Mouse (Mus musculus) hindbrain, postnatal 0 days (tissue): ENCODE data around the gene Gipc2. TPM values are rescaled to one million over a fixed set of nuclear protein-coding genes. Genes with fewer than 3 reads are reported as not detected.

Experiments
- ATAC-seq: fragments of 200-750 bp; cut with Nextera tagmentation; 2 replicates; pipeline ENCODE4 v1.8.0; 2017; ENCODE audit warnings: mild to moderate bottlenecking, moderate TSS enrichment, moderate library complexity
- DNase-seq: peaks from one replicate; pipeline ENCODE4 v3.0.0-alpha.2; 2015; ENCODE audit warnings: low spot score
- H3K27ac ChIP-seq: fragments of 300-500 bp; sonication (generic); 2 replicates; pipeline ENCODE4 v1.5.1; 2014; ENCODE audit warnings: mild to moderate bottlenecking
- H3K27me3 ChIP-seq: fragments of 300-500 bp; sonication (generic); 2 replicates; pipeline ENCODE4 v1.6.1; 2014; ENCODE audit warnings: low read length, mixed read lengths; ENCODE audit not compliant: insufficient read depth
- H3K36me3 ChIP-seq: fragments of 300-500 bp; sonication (generic); 2 replicates; pipeline ENCODE4 v1.6.1; 2014; ENCODE audit warnings: low read length, mixed read lengths; ENCODE audit not compliant: insufficient read depth
- H3K4me1 ChIP-seq: fragments of 300-500 bp; sonication (generic); 2 replicates; pipeline ENCODE4 v1.6.1; 2014; ENCODE audit warnings: antibody characterized with exemption, low read length, mixed read lengths; ENCODE audit not compliant: insufficient read depth
- H3K4me2 ChIP-seq: fragments of 300-500 bp; sonication (generic); 2 replicates; pipeline ENCODE4 v1.6.1; 2014; ENCODE audit warnings: low read depth, mild to moderate bottlenecking, low read length, moderate library complexity, mixed read lengths
- H3K4me3 ChIP-seq: fragments of 300-500 bp; sonication (generic); 2 replicates; pipeline ENCODE4 v1.5.1; 2014; ENCODE audit warnings: low read length
- H3K9ac ChIP-seq: fragments of 300-500 bp; sonication (generic); replicated peaks from 2 replicates; pipeline ENCODE4 v1.6.1; 2014; ENCODE audit warnings: mild to moderate bottlenecking, low read length, moderate library complexity, mixed read lengths
- H3K9me3 ChIP-seq: fragments of 300-500 bp; sonication (generic); 2 replicates; pipeline ENCODE4 v1.6.1; 2016; ENCODE audit warnings: low read length, mixed read lengths
- CTCF ChIP-seq: IDR thresholded peaks from 2 replicates; pipeline ENCODE4 v1.5.1; 2016; ENCODE audit warnings: antibody characterized with exemption, control low read depth, low read depth
- WGBS: fragments of 180-500 bp; shearing (Covaris S2); extraction: QIAGEN DNeasy Blood & Tissue Kit; methylation state at CpG from one replicate; pipeline ENCODE4 v1.1.7; 2014; 5-methylcytosine and 5-hydroxymethylcytosine counted together
- polyA plus RNA-seq: library from polyadenylated mRNA; unstranded; fragments of >200 nt; fragmentation: Nextera tagmentation; extraction: Ambion mirVana; gene quantifications from 2 replicates; pipeline ENCODE4 v1.2.1, GENCODE M21; 2015
- total RNA-seq: library from RNA; depleted of rRNA; stranded (reverse); fragments of >200 nt; gene quantifications from 2 replicates; pipeline ENCODE4 v1.2.3, GENCODE M21; 2014

The Gipc2 gene
- total and polyA plus RNA-seq, 2 experiments from 2014 or later: 6.7 to 15.6 TPM

DNA sequence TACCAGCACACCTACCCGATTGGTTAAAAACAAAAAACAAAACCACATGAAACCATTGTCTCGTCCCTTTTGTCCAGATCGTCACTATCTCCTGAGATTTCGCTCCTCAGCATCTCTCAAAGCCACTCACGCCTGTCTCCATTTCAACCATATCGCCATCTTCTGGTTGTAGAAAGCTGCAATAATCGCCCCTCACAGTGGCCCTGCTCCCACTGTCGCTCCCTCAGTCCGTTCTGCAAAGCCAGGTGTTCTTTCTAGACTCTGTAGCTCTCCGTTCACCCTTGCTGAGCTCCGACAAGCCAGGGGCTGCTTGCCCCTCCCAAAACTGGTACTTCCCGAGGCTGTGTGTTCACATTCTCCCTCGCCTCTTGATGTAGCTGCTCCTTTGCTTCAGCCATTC lies 99.3 kb downstream of the Gipc2 start:
- H3K4me3 ChIP-seq: no peak overlapping the region
- H3K4me1 ChIP-seq: no peaks in the 10 kb centered on the region
- H3K27ac ChIP-seq: no peak overlapping the region
- no peaks in the 10 kb centered on the region for H3K27me3 ChIP-seq
- no peaks in the 10 kb centered on the region for H3K9me3 ChIP-seq
- DNase-seq: peak; percentile 50
- no peaks in the 10 kb centered on the region for H3K36me3 ChIP-seq
- no peak overlapping the region for H3K9ac ChIP-seq
- peak; percentile 53 for ATAC-seq
- WGBS: 29% methylated on average over 13 of the region's 13 CpGs
- peak overlapping the region; percentile 43 for H3K4me2 ChIP-seq
- peak; percentile 62 for TF ChIP-seq CTCF

DNA sequence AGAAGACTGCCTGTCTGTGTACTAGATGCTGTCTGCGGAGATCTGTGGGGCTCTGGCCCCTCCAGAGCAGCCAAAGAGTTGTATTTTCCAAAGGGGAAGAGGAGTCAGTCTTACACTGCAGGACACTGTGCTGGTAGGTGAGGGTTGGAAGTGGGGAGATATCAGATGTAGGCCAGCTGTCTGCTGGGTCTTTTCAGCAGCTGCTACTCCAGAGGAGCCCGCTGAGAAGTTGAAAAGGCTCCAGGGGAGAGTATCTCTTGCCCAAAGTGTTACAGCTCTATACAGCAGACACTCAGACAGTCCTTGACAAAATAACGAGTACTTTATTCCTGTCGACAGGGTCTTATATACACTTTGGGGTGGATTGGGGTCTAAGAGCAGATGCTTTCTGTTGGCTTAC lies 100.2 kb downstream of the Gipc2 start:
- H3K27ac ChIP-seq: no peak overlapping the region
- no peaks in the 10 kb centered on the region for H3K36me3 ChIP-seq
- no peaks in the 10 kb centered on the region for H3K9me3 ChIP-seq
- no peaks in the 10 kb centered on the region for H3K4me1 ChIP-seq
- H3K4me2 ChIP-seq: no peak overlapping the region
- ATAC-seq (0 out of 2 replicates have a peak, but pooled peaks have one; percentile 45), DNase-seq (peak; percentile 27)
- no peak overlapping the region for H3K9ac ChIP-seq
- H3K4me3 ChIP-seq: no peak overlapping the region
- H3K27me3 ChIP-seq: no peaks in the 10 kb centered on the region
- 54% methylated on average over 4 of the region's 4 CpGs for WGBS
- TF ChIP-seq CTCF: no peak

DNA sequence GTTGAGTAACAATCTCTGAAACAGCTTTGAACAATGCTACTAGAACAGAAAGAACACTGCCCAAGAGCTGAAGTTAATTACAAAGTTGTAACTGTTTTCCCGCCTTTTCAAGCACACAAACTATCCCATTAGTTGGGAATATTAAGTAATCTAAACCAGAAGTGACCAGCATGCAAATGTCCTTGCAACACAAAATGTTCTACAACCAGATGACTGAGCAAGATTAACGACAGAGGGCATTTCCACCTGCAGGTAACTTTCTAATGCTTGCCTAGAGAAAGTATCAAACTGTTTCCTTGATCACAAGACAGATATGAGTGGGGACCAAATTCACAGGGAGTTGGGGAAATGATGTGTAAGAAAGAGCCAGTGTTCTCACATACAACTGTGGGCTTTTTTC lies 101.9 kb downstream of the Gipc2 start:
- Histone ChIP-seq H3K4me2 (no peak overlapping the region), H3K4me1 (no peaks in the 10 kb centered on the region), H3K36me3 (no peaks in the 10 kb centered on the region), H3K27ac (no peak overlapping the region), H3K9me3 (no peaks in the 10 kb centered on the region), H3K4me3 (no peak overlapping the region), H3K27me3 (no peaks in the 10 kb centered on the region), H3K9ac (no peak overlapping the region)
- 80% methylated on average over 2 of the region's 2 CpGs for WGBS
- ATAC-seq: no peak
- DNase-seq: no peak
- no peak for TF ChIP-seq CTCF

DNA sequence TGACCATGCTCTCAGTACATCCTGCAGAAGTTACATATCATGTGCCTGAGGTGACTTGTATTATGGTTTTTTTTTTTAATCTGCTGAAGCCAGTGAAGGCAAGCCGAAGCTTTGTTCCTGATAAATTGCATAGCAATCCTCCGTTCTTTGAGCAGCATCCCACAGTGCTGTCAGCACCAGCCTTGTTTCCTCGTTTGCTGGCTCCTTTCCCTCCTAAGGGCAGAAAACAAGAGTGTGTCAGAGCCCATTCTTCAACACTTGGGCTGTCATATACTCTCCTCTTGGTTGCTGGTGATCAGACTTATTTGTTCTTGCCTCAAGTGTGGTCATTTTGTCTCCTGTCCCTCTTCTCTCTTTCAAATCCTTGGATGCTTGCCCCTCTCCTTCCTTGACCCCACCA lies 103.2 kb downstream of the Gipc2 start:
- ATAC-seq (no peak), DNase-seq (no peak)
- no peak overlapping the region for H3K4me3 ChIP-seq
- H3K36me3 ChIP-seq: no peaks in the 10 kb centered on the region
- H3K27ac ChIP-seq: no peak overlapping the region
- no peaks in the 10 kb centered on the region for H3K4me1 ChIP-seq
- no peaks in the 10 kb centered on the region for H3K9me3 ChIP-seq
- H3K4me2 ChIP-seq: no peak overlapping the region
- H3K27me3 ChIP-seq: no peaks in the 10 kb centered on the region
- H3K9ac ChIP-seq: no peak overlapping the region
- no peak for TF ChIP-seq CTCF
- 44% methylated on average over 3 of the region's 3 CpGs for WGBS

DNA sequence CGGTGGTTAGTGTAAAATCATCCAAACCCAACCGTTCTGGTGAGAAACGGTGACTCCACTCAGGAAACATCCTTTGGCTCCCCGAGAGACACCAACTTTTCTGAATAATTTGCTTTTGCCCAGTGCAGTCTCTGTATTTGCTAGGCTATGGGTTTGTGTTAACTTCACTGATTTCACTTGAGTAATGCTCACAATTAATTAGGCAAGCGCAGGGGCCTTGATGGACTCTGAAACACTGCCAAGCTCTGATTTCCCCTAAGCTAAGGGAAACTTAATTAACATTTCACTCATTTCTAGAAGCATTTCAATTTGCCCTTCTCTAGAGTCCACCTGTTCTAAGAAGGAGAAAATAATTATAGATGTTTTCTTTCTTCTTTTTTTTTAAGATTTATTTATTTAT lies 104.9 kb downstream of the Gipc2 start:
- Histone ChIP-seq H3K9me3 (no peaks in the 10 kb centered on the region), H3K27ac (no peak overlapping the region), H3K9ac (no peak overlapping the region), H3K4me2 (no peak overlapping the region), H3K4me3 (no peak overlapping the region), H3K36me3 (no peaks in the 10 kb centered on the region), H3K4me1 (no peaks in the 10 kb centered on the region), H3K27me3 (no peaks in the 10 kb centered on the region)
- WGBS: 57% methylated on average over 5 of the region's 5 CpGs
- no peak for ATAC-seq
- DNase-seq: peak; percentile 47
- no peak for TF ChIP-seq CTCF

DNA sequence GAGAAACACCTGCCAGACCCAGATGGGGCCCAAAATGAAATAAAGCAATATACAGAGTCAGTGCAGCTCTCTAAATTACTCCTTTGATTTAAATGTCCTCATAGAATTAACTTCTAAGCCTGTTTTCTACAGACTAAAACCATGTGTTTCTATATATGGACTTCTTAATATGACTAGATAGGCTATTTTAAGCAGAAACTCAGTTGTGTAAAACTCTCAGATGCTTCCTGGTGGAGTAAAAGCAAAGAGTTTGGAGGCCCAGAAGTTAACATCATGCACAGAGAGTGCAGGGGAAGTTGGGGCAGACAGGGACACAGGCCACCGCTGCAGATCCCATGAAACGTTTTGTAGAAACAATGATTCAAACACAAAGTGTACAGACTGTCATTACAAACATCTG lies 107.8 kb downstream of the Gipc2 start:
- Histone ChIP-seq H3K4me1 (no peaks in the 10 kb centered on the region), H3K4me3 (no peak overlapping the region), H3K27ac (no peak overlapping the region), H3K27me3 (no peaks in the 10 kb centered on the region), H3K36me3 (no peaks in the 10 kb centered on the region), H3K4me2 (no peak overlapping the region), H3K9ac (no peak overlapping the region), H3K9me3 (no peaks in the 10 kb centered on the region)
- no peak for TF ChIP-seq CTCF
- 78% methylated on average over 2 of the region's 2 CpGs for WGBS
- ATAC-seq: no peak
- DNase-seq: no peak

DNA sequence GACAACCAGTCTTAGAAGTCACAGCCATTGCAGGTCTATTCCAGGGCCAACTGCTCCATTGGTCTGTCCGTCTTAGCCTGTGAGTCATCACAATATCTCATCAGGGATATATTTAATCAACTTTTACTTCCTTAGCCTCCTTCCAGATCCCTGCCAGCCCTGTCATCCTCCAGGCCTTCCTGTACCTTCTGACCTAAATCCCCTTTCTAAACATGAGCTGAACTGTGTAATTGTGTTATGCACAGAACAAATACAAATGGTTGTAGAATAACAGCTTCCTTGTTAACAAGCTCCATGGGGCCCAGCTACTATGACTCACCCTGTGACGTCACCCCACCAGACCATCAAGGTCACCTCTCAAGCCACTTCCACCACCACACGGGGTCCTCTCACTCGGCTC lies 111.8 kb downstream of the Gipc2 start:
- DNase-seq (no peak), ATAC-seq (no peak)
- Histone ChIP-seq H3K4me1 (no peaks in the 10 kb centered on the region), H3K9me3 (no peaks in the 10 kb centered on the region), H3K27ac (no peak overlapping the region), H3K4me3 (no peak overlapping the region), H3K9ac (no peak overlapping the region), H3K27me3 (no peaks in the 10 kb centered on the region), H3K4me2 (no peak overlapping the region), H3K36me3 (no peaks in the 10 kb centered on the region)
- WGBS: 74% methylated on average over 4 of the region's 4 CpGs
- no peak for TF ChIP-seq CTCF
